Mouse (Mus musculus): ENCODE results near the gene Pla2g4e. TPM values are rescaled to one million over a fixed set of nuclear protein-coding genes. Genes with fewer than 3 reads are reported as not detected.

The Pla2g4e gene
- polyA plus RNA-seq, 1 experiment from 2014 or later: not detected

DNA sequence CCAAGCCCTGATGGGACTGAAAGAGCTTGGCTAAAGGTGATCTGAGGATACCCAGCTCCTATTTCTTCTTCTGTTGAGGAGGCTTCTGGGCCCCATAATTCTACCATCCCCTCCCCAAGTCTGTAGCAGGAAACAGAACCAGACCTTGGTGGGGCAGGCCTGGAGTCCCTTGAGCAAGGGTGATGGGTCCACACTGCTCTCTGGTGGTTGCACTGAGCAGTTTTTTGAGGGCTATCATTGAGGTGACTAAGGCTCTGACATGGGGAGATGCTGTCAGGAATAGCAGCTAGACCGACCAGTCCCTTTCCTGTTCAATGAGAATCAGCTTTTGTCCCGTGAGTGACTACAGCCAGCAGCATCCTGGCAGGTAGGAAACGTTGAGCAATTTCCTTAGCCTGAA lies 36.1 kb upstream of the Pla2g4e start:
- no peak for ATAC-seq (replicated peaks; ENCODE audit: insufficient number of reproducible peaks, low FRiP score, low TSS enrichment, low read depth)
- DNase-seq (ENCODE audit: low spot score): no peak
- Histone ChIP-seq H3K4me3 (ENCODE audit: low read depth, low read length) (no peak overlapping the region), H3K27me3 (ENCODE audit: control insufficient read depth, insufficient read depth, low read length) (no peaks in the 10 kb centered on the region), H3K4me1 (ENCODE audit: control insufficient read depth, insufficient read depth, low read length) (no peaks in the 10 kb centered on the region), H3K9me3 (replicated peaks; ENCODE audit: control insufficient read depth, low read length) (no peaks in the 10 kb centered on the region), H3K9ac (replicated peaks; ENCODE audit: low read length) (no peak overlapping the region), H3K4me2 (ENCODE audit: low read depth, low read length) (no peak overlapping the region), H3K27ac (replicated peaks; ENCODE audit: low read depth, low read length) (no peak overlapping the region), H3K36me3 (replicated peaks; ENCODE audit: control insufficient read depth, insufficient read depth, low read depth, low read length) (no peaks in the 10 kb centered on the region)
- 48% methylated on average over 3 of the region's 3 CpGs for WGBS

DNA sequence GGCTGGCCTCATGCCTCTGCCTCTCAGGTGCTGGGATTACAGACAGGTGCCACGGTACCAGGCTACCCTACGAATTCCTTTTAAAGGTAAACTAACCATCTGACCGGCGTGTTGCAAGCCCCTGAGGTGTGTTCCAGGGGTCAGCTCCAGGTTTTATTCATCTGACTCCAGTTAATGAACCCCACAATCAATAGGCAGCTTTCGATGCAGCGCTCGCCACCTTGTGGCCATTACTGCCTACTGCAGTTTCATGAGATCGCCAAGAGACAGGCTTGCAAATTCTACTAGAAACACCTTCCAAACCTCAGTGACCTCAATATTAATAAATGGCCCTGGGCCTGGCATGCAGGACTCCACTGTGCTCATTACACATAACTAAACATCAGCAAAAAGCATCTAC lies 34.8 kb upstream of the Pla2g4e start:
- H3K4me2 ChIP-seq (ENCODE audit: low read depth, low read length): no peak overlapping the region
- WGBS: 17% methylated on average over 8 of the region's 8 CpGs
- no peak overlapping the region for H3K9ac ChIP-seq (replicated peaks; ENCODE audit: low read length)
- no peaks in the 10 kb centered on the region for H3K27me3 ChIP-seq (ENCODE audit: control insufficient read depth, insufficient read depth, low read length)
- DNase-seq (ENCODE audit: low spot score) (peak; percentile 67), ATAC-seq (replicated peaks; ENCODE audit: insufficient number of reproducible peaks, low FRiP score, low TSS enrichment, low read depth) (no peak)
- H3K9me3 ChIP-seq (replicated peaks; ENCODE audit: control insufficient read depth, low read length): no peaks in the 10 kb centered on the region
- H3K4me1 ChIP-seq (ENCODE audit: control insufficient read depth, insufficient read depth, low read length): no peaks in the 10 kb centered on the region
- H3K4me3 ChIP-seq (ENCODE audit: low read depth, low read length): no peak overlapping the region
- H3K27ac ChIP-seq (replicated peaks; ENCODE audit: low read depth, low read length): no peak overlapping the region
- no peaks in the 10 kb centered on the region for H3K36me3 ChIP-seq (replicated peaks; ENCODE audit: control insufficient read depth, insufficient read depth, low read depth, low read length)

DNA sequence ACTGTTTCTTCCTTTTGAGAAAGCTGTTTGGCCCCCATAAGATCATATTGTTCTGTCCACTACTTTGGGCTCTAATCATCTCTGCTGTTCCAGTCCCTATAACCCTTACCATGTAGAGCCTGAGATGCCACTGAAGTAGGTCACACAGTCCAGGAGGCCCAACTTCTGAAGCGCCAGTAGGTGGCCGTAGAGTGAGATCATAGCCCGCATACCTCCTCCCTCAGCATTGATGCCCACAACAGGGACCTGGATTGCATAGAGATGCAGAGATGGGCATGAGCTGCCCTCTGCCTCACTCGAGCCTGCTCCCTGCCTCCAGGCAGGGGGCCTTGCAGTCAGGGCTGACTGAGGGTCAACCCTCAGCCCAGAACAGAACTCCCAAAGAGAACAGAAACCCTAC lies 31.8 kb upstream of the Pla2g4e start:
- Histone ChIP-seq H3K4me1 (ENCODE audit: control insufficient read depth, insufficient read depth, low read length) (no peaks in the 10 kb centered on the region), H3K9ac (replicated peaks; ENCODE audit: low read length) (no peak overlapping the region), H3K27me3 (ENCODE audit: control insufficient read depth, insufficient read depth, low read length) (no peaks in the 10 kb centered on the region), H3K36me3 (replicated peaks; ENCODE audit: control insufficient read depth, insufficient read depth, low read depth, low read length) (no peaks in the 10 kb centered on the region), H3K27ac (replicated peaks; ENCODE audit: low read depth, low read length) (no peak overlapping the region), H3K4me3 (ENCODE audit: low read depth, low read length) (no peak overlapping the region), H3K9me3 (replicated peaks; ENCODE audit: control insufficient read depth, low read length) (no peaks in the 10 kb centered on the region), H3K4me2 (ENCODE audit: low read depth, low read length) (no peak overlapping the region)
- 80% methylated on average over 4 of the region's 4 CpGs for WGBS
- DNase-seq (ENCODE audit: low spot score): no peak
- ATAC-seq (replicated peaks; ENCODE audit: insufficient number of reproducible peaks, low FRiP score, low TSS enrichment, low read depth): no peak

DNA sequence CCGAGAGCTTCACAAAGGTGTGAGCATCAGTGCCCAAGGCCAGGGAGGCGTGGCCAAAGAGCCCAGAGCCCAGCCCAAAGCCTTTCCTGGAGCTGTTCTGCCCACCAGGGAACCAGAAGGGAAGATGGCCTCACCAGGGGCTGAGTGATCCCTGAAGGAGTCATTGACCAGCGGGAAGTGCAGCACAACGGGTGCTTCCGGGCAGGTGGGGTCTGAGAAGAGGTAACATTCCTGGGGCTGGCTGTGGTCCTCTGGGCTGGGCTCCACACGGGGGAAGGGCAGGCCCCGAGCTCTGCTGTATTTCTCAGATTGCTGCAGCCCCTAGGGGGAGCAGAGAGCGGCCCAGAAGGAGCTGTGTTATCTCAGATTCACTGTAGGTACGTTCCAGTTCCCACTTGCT lies 23.5 kb upstream of the Pla2g4e start:
- Histone ChIP-seq H3K9me3 (replicated peaks; ENCODE audit: control insufficient read depth, low read length) (no peaks in the 10 kb centered on the region), H3K36me3 (replicated peaks; ENCODE audit: control insufficient read depth, insufficient read depth, low read depth, low read length) (no peaks in the 10 kb centered on the region), H3K4me3 (ENCODE audit: low read depth, low read length) (no peak overlapping the region), H3K4me1 (ENCODE audit: control insufficient read depth, insufficient read depth, low read length) (no peaks in the 10 kb centered on the region; the same call in 1 of the 2 replicates), H3K27ac (replicated peaks; ENCODE audit: low read depth, low read length) (no peak overlapping the region), H3K4me2 (ENCODE audit: low read depth, low read length) (peak overlapping the region; percentile 21), H3K27me3 (ENCODE audit: control insufficient read depth, insufficient read depth, low read length) (no peaks in the 10 kb centered on the region), H3K9ac (replicated peaks; ENCODE audit: low read length) (peak overlapping the region; percentile 32; the same call in 1 of the 2 replicates)
- DNase-seq (ENCODE audit: low spot score): peak; percentile 48
- 4% methylated on average over 9 of the region's 9 CpGs for WGBS
- ATAC-seq (replicated peaks; ENCODE audit: insufficient number of reproducible peaks, low FRiP score, low TSS enrichment, low read depth): 0 out of 2 replicates have a peak, but pooled peaks have one; percentile 41

DNA sequence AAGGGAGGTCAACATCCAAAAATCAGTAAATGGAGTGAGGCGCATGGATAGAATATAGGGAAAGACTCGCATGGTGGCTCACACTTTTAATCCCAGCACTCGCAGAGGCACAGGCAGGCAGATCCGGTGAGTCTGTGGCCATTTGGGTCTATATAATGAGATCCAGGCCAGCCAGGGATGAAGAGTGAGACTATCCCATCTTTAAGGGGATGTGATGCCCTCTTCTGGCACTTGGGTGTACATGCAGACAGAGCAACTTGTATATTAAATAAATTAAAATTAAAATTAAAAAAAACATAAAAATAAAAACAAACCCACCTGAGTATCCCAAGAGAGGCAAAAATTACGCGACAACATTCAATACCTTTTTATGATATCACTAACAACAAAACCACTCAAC lies 20.4 kb upstream of the Pla2g4e start:
- Histone ChIP-seq H3K9me3 (replicated peaks; ENCODE audit: control insufficient read depth, low read length) (no peaks in the 10 kb centered on the region), H3K4me1 (ENCODE audit: control insufficient read depth, insufficient read depth, low read length) (no peaks in the 10 kb centered on the region; the same call in 1 of the 2 replicates), H3K4me2 (ENCODE audit: low read depth, low read length) (no peak overlapping the region), H3K4me3 (ENCODE audit: low read depth, low read length) (no peak overlapping the region), H3K27ac (replicated peaks; ENCODE audit: low read depth, low read length) (no peak overlapping the region), H3K27me3 (ENCODE audit: control insufficient read depth, insufficient read depth, low read length) (no peaks in the 10 kb centered on the region), H3K36me3 (replicated peaks; ENCODE audit: control insufficient read depth, insufficient read depth, low read depth, low read length) (no peaks in the 10 kb centered on the region), H3K9ac (replicated peaks; ENCODE audit: low read length) (no peak overlapping the region)
- DNase-seq (ENCODE audit: low spot score): peak; percentile 67
- ATAC-seq (replicated peaks; ENCODE audit: insufficient number of reproducible peaks, low FRiP score, low TSS enrichment, low read depth): no peak; the same call in 1 of the 2 replicates
- 60% methylated on average over 6 of the region's 6 CpGs for WGBS

DNA sequence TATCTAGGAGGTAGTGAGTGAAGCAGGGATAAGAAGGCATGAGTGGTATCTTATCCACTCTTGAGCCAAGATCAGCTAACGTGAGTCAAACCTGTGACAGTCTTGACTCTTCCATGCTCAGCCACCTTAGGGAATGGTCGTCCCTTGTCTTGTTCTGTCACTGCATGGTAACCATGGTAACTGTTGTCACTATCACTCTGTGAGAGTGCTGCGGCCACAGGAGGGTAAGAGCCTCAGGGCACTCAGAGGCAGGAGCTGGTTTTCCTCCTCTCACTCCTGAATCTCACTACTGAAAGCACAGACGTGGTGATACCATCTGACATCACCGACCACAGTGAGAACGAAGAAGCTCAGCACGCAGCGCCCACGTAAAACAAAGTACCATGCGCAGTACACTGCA lies 19.7 kb upstream of the Pla2g4e start:
- Histone ChIP-seq H3K4me2 (ENCODE audit: low read depth, low read length) (no peak overlapping the region), H3K4me1 (ENCODE audit: control insufficient read depth, insufficient read depth, low read length) (no peaks in the 10 kb centered on the region; the same call in 1 of the 2 replicates)
- 54% methylated on average over 10 of the region's 10 CpGs for WGBS

GRCm38 (mm10) chr2:120262876-120263275 lies 17.7 kb upstream of the Pla2g4e start:
- no peaks in the 10 kb centered on the region; the same call in 1 of the 2 replicates for H3K4me1 ChIP-seq (ENCODE audit: control insufficient read depth, insufficient read depth, low read length)
- H3K36me3 ChIP-seq (replicated peaks; ENCODE audit: control insufficient read depth, insufficient read depth, low read depth, low read length): no peaks in the 10 kb centered on the region
- no peak overlapping the region for H3K4me2 ChIP-seq (ENCODE audit: low read depth, low read length)
- H3K27ac ChIP-seq (replicated peaks; ENCODE audit: low read depth, low read length): no peak overlapping the region
- H3K9me3 ChIP-seq (replicated peaks; ENCODE audit: control insufficient read depth, low read length): no peaks in the 10 kb centered on the region
- H3K27me3 ChIP-seq (ENCODE audit: control insufficient read depth, insufficient read depth, low read length): no peaks in the 10 kb centered on the region
- 29% methylated on average over 1 of the region's 1 CpGs for WGBS
- H3K4me3 ChIP-seq (ENCODE audit: low read depth, low read length): no peak overlapping the region
- no peak overlapping the region for H3K9ac ChIP-seq (replicated peaks; ENCODE audit: low read length)
- DNase-seq (ENCODE audit: low spot score): no peak
- ATAC-seq (replicated peaks; ENCODE audit: insufficient number of reproducible peaks, low FRiP score, low TSS enrichment, low read depth): no peak

More for the DNA sequence above, 19.7 kb upstream of the Pla2g4e start:
- Histone ChIP-seq H3K36me3 (replicated peaks; ENCODE audit: control insufficient read depth, insufficient read depth, low read depth, low read length) (no peaks in the 10 kb centered on the region), H3K27me3 (ENCODE audit: control insufficient read depth, insufficient read depth, low read length) (no peaks in the 10 kb centered on the region), H3K4me3 (ENCODE audit: low read depth, low read length) (no peak overlapping the region), H3K9me3 (replicated peaks; ENCODE audit: control insufficient read depth, low read length) (no peaks in the 10 kb centered on the region), H3K27ac (replicated peaks; ENCODE audit: low read depth, low read length) (no peak overlapping the region), H3K9ac (replicated peaks; ENCODE audit: low read length) (no peak overlapping the region)
- ATAC-seq (replicated peaks; ENCODE audit: insufficient number of reproducible peaks, low FRiP score, low TSS enrichment, low read depth): no peak
- no peak for DNase-seq (ENCODE audit: low spot score)

- Histone ChIP-seq H3K9me3 (replicated peaks; ENCODE audit: control insufficient read depth, low read length) (no peaks in the 10 kb centered on the region), H3K4me3 (ENCODE audit: low read depth, low read length) (no peak overlapping the region), H3K4me2 (ENCODE audit: low read depth, low read length) (no peak overlapping the region), H3K36me3 (replicated peaks; ENCODE audit: control insufficient read depth, insufficient read depth, low read depth, low read length) (no peaks in the 10 kb centered on the region), H3K27me3 (ENCODE audit: control insufficient read depth, insufficient read depth, low read length) (no peaks in the 10 kb centered on the region), H3K9ac (replicated peaks; ENCODE audit: low read length) (no peak overlapping the region), H3K4me1 (ENCODE audit: control insufficient read depth, insufficient read depth, low read length) (no peaks in the 10 kb centered on the region; the same call in 1 of the 2 replicates), H3K27ac (replicated peaks; ENCODE audit: low read depth, low read length) (no peak overlapping the region)
- WGBS: 67% methylated on average over 3 of the region's 3 CpGs
- no peak for ATAC-seq (replicated peaks; ENCODE audit: insufficient number of reproducible peaks, low FRiP score, low TSS enrichment, low read depth)
- no peak for DNase-seq (ENCODE audit: low spot score)
Observed at GRCm38 (mm10) chr2:120261346-120261745, 16.2 kb upstream of the Pla2g4e start.

All from embryonic facial prominence, embryonic 11.5 days (tissue).